8 mouse cellular contexts compared by ENCODE assay signal in the genomic region with DNA sequence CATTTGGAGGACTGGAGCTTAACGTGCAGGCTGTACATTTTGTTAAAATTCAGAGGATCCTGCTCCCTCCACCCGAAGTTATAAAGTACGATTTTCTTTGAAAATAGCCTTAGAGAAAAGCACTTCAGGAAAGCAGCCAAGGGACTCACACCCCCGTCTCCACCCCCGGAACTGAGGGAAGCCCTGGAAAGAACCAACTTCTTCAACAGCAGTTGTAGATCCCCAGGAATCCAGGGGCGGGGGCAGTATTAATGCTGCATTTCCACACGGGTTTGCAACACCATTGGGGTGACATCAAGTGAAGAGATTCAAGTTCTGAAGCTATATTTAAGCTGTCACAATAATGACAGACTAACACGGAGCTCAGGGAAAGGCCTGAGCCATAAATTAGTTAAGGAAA. TPM values are rescaled to one million over a fixed set of nuclear protein-coding genes. Genes with fewer than 3 reads are reported as not detected.
DNase-seq lines count a peak whose midpoint lies in the region; ATAC-seq lines count a peak whose summit lies in the region.

No protein-coding gene starts in this region.

- peak; percentile 59 to 75 for DNase-seq in left cerebral cortex, adult 18-20 months (ENCODE audit: low spot score in 2 of 2)
- no peak for DNase-seq in left cerebral cortex, postnatal 4 days
- peak; percentile 30 for DNase-seq in forebrain, embryonic 14.5 days (ENCODE audit: low spot score)
- peak; percentile 69 to 75 for DNase-seq in left cerebral cortex, postnatal 36 days (ENCODE audit: low spot score in 2 of 2)
- DNase-seq in right cerebral cortex, postnatal 25 days, result peak; percentile 65
- no peak for DNase-seq in thymus, postnatal 14 days
- no peak for DNase-seq in ovary, postnatal 36 days (ENCODE audit: low spot score)
- no peak for DNase-seq in gastrocnemius, postnatal 25 days

- H3K4me1 ChIP-seq in forebrain, embryonic 14.5 days (ENCODE audit: control insufficient read depth, insufficient read depth, low read length), result peaks cover 5% of the 10 kb centered on the region; the same call in 1 of the 2 replicates

- peak overlapping the region; percentile 84 for H3K4me3 ChIP-seq in forebrain, embryonic 14.5 days (ENCODE audit: low read depth, low read length)

- intact Hi-C loops in left cerebral cortex, postnatal 4 days (cut with DNase I), result loop anchor here (5.0 kb wide), 1 partner anchor 87 kb away; no protein-coding TSS in a partner anchor
- intact Hi-C loops in left cerebral cortex, postnatal 36 days (cut with DNase I), result loop anchor here (5.0 to 10.0 kb wide), 2 partner anchors 87 to 204 kb away; partner anchors contain the start of gene Emilin1

- no peak overlapping the region for H3K9ac ChIP-seq in forebrain, embryonic 14.5 days (ENCODE audit: low read length)

- H3K27me3 ChIP-seq in forebrain, embryonic 14.5 days (replicated peaks; ENCODE audit: control insufficient read depth, insufficient read depth, low read length), result no peaks in the 10 kb centered on the region

- no peak for ATAC-seq in forebrain, embryonic 14.5 days

- no peaks in the 10 kb centered on the region for H3K36me3 ChIP-seq in forebrain, embryonic 14.5 days (ENCODE audit: control insufficient read depth, insufficient read depth, low read length)

- no peak overlapping the region for H3K27ac ChIP-seq in forebrain, embryonic 14.5 days (ENCODE audit: low read depth, low read length)

- H3K9me3 ChIP-seq in forebrain, embryonic 14.5 days (replicated peaks; ENCODE audit: control insufficient read depth, low read length), result no peaks in the 10 kb centered on the region

- 36% methylated on average over 8 of the region's 8 CpGs for WGBS in forebrain, embryonic 14.5 days

- peak overlapping the region; percentile 89 for H3K4me2 ChIP-seq in forebrain, embryonic 14.5 days (ENCODE audit: low read length)

RNA-seq across cellular contexts. Expression of gene Dpysl5, which starts 0.9 kb away (rescaled TPM):
- total RNA-seq in left cerebral cortex, adult 18-20 months (2021), result 10 to 100 TPM; 18.2 to 20.6 TPM
- total RNA-seq in left cerebral cortex, postnatal 4 days (2021), result 100 to 1,000 TPM; 797 to 798 TPM
- 152 and 207 TPM in 2 replicates for polyA plus RNA-seq in forebrain, embryonic 14.5 days (2014; fragmentation: Nextera tagmentation; extraction: Ambion mirVana)
- 10 to 100 TPM; 21.6 to 30.1 TPM for total RNA-seq in left cerebral cortex, postnatal 36 days (2021)
- 1 to 10 TPM; 1.0 to 2.0 TPM for total RNA-seq in gastrocnemius, postnatal 25 days (2021)

RNA-seq across cellular contexts. Expression of gene Cenpa, which starts 43.9 kb away (rescaled TPM):
- total RNA-seq in left cerebral cortex, adult 18-20 months (2021), result 1 to 10 TPM; 2.8 to 5.3 TPM
- 10 to 100 TPM; 13.8 to 14.0 TPM for total RNA-seq in left cerebral cortex, postnatal 4 days (2021)
- 147 and 206 TPM in 2 replicates for polyA plus RNA-seq in forebrain, embryonic 14.5 days (2014; fragmentation: Nextera tagmentation; extraction: Ambion mirVana)
- total RNA-seq in left cerebral cortex, postnatal 36 days (2021), result 1 to 10 TPM; 6.0 TPM
- 1 to 10 TPM; 3.2 to 6.5 TPM for total RNA-seq in gastrocnemius, postnatal 25 days (2021)

Comparison
In these comparisons a context has a peak if more than half of its experiments do, and no peak if none do; other contexts are left out.
1. DNase-seq: peak in left cerebral cortex, adult 18-20 months (2 of 2), forebrain, embryonic 14.5 days (single experiment), left cerebral cortex, postnatal 36 days (2 of 2) and right cerebral cortex, postnatal 25 days (single experiment); none in left cerebral cortex, postnatal 4 days (single experiment), thymus, postnatal 14 days (single experiment), ovary, postnatal 36 days (single experiment) and gastrocnemius, postnatal 25 days (single experiment).
2. RNA of gene Dpysl5, which starts 0.9 kb away (total RNA-seq): 797 to 798 TPM in left cerebral cortex, postnatal 4 days; 21.6 to 30.1 TPM in left cerebral cortex, postnatal 36 days, 18.2 to 20.6 TPM in left cerebral cortex, adult 18-20 months and 1.0 to 2.0 TPM in gastrocnemius, postnatal 25 days; every median in the first group is over 10 times any median in the second.